Mouse (Mus musculus) c-Kit-positive CD71-negative TER-119-negative erythroid progenitor cells, embryonic 14.5 days (primary cell): Measurements from ENCODE around the gene Strip2.

Source experiments
- DNase-seq: peaks from one replicate; pipeline ENCODE4 v3.0.0-alpha.2; 2013; ENCODE audit warnings: low read depth

Strip2 gene

DNA sequence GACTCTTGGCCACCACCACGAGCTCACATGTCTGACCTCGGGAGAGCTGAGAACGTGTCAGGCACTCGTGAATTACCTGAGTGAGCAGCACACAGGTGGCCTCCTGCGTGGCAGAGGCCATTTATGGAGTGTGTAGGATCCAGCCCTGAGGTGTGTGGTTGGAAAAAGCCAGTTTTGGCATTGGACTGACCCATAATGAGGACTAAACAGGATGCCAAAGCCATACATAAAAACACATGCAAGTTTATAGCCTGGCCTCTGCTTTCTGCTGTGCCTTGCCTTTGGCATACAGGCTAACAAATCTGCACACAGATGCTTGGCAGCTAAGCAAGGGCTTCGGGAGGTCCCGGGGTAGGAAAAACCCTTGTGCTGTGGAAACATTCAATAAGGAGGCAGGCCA lies 92.4 kb downstream of the Strip2 start:
- DNase-seq = no peak
